Mouse (Mus musculus) small intestine, adult 2 months (tissue): ENCODE results near the gene Dgkg. TPM values are rescaled to one million over a fixed set of nuclear protein-coding genes. Genes with fewer than 3 reads are reported as not detected.

Source experiments
- H3K27ac ChIP-seq: fragments of 200-500 bp; 2 replicates; pipeline ENCODE4 v1.5.1; 2012; ENCODE audit warnings: low read depth, low read length, control low read depth, inconsistent platforms; ENCODE audit not compliant: insufficient read depth
- H3K27me3 ChIP-seq: fragments of 200-500 bp; 2 replicates; pipeline ENCODE4 v1.6.1; 2012; ENCODE audit warnings: mild to moderate bottlenecking, moderate library complexity, low read length, inconsistent platforms; ENCODE audit not compliant: control insufficient read depth, insufficient read depth
- H3K36me3 ChIP-seq: fragments of 200-500 bp; 2 replicates; pipeline ENCODE4 v1.6.1; 2012; ENCODE audit warnings: mild to moderate bottlenecking, low read length, control low read depth, inconsistent platforms; ENCODE audit not compliant: control insufficient read depth, insufficient read depth
- H3K4me1 ChIP-seq: fragments of 200-500 bp; 2 replicates; pipeline ENCODE4 v1.6.1; 2012; ENCODE audit warnings: low read length, inconsistent platforms, mixed read lengths; ENCODE audit not compliant: control insufficient read depth, insufficient read depth, insufficient read length
- H3K4me3 ChIP-seq: fragments of 200-500 bp; 2 replicates; pipeline ENCODE4 v1.5.1; 2012; ENCODE audit warnings: low read depth, mild to moderate bottlenecking, control low read depth, inconsistent platforms, low read length, moderate library complexity
- CTCF ChIP-seq: fragments of 200-500 bp; IDR thresholded peaks from 2 replicates; pipeline ENCODE4 v1.5.1; 2012; ENCODE audit warnings: low read depth, mild to moderate bottlenecking, control low read depth, inconsistent platforms, low read length, moderate library complexity, mixed read lengths; ENCODE audit not compliant: insufficient replicate concordance, insufficient read length; ENCODE audit errors: extremely low read depth
- POLR2A ChIP-seq: fragments of 200-500 bp; IDR thresholded peaks from 2 replicates; pipeline ENCODE4 v1.6.1; 2012; ENCODE audit warnings: low read depth, mild to moderate bottlenecking, control low read depth, inconsistent platforms, low read length, moderate library complexity
- WGBS: fragments of 180-500 bp; shearing (Covaris S2); methylation state at CpG from one replicate; pipeline ENCODE4 v1.1.7; 2018; 5-methylcytosine and 5-hydroxymethylcytosine counted together
- polyA plus RNA-seq: library from polyadenylated mRNA; depleted of rRNA; stranded (reverse); fragments of >200 nt; gene quantifications from 2 replicates; pipeline ENCODE4 v1.2.3, GENCODE M21; 2012

Dgkg gene
- polyA plus RNA-seq, 1 experiment: 0.51 TPM

GRCm38 (mm10) chr16:22687711-22688230 is 30.8 kb upstream of the Dgkg start:
- Histone ChIP-seq H3K4me3 (no peak overlapping the region), H3K4me1 (no peaks in the 10 kb centered on the region), H3K36me3 (no peaks in the 10 kb centered on the region), H3K27ac (no peak overlapping the region), H3K27me3 (no peaks in the 10 kb centered on the region)
- 71% methylated on average over 8 of the region's 8 CpGs for WGBS
- no peak for TF ChIP-seq POLR2A
- no peak for TF ChIP-seq CTCF

GRCm38 (mm10) chr16:22683605-22684004 is 26.6 kb upstream of the Dgkg start:
- Histone ChIP-seq H3K27me3 (no peaks in the 10 kb centered on the region), H3K4me1 (no peaks in the 10 kb centered on the region), H3K27ac (no peak overlapping the region), H3K36me3 (no peaks in the 10 kb centered on the region), H3K4me3 (no peak overlapping the region)
- TF ChIP-seq POLR2A (no peak), CTCF (no peak)
- 83% methylated on average over 3 of the region's 3 CpGs for whole genome bisulfite sequencing

GRCm38 (mm10) chr16:22682727-22683126 is 25.7 kb upstream of the Dgkg start:
- no peak overlapping the region for H3K27ac ChIP-seq
- no peak overlapping the region for H3K4me3 ChIP-seq
- no peaks in the 10 kb centered on the region for H3K36me3 ChIP-seq
- no peak for TF ChIP-seq POLR2A
- TF ChIP-seq CTCF: no peak
- H3K27me3 ChIP-seq: no peaks in the 10 kb centered on the region
- H3K4me1 ChIP-seq: no peaks in the 10 kb centered on the region

GRCm38 (mm10) chr16:22679641-22680040 is 22.6 kb upstream of the Dgkg start:
- Histone ChIP-seq H3K4me3 (no peak overlapping the region), H3K36me3 (no peaks in the 10 kb centered on the region), H3K27ac (no peak overlapping the region), H3K27me3 (no peaks in the 10 kb centered on the region), H3K4me1 (no peaks in the 10 kb centered on the region; the same call in none of the 2 replicates)
- 79% methylated on average over 3 of the region's 3 CpGs for WGBS
- TF ChIP-seq POLR2A: no peak
- TF ChIP-seq CTCF: no peak

- Histone ChIP-seq H3K36me3 (no peaks in the 10 kb centered on the region), H3K4me3 (no peak overlapping the region), H3K4me1 (peaks cover 3% of the 10 kb centered on the region), H3K27ac (no peak overlapping the region), H3K27me3 (no peaks in the 10 kb centered on the region)
- 78% methylated on average over 10 of the region's 10 CpGs for WGBS
- TF ChIP-seq POLR2A (no peak), CTCF (no peak)
These were observed 17.6 kb upstream of the Dgkg start for GRCm38 (mm10) chr16:22674636-22675035.

GRCm38 (mm10) chr16:22674164-22674563 is 17.1 kb upstream of the Dgkg start:
- H3K4me3 ChIP-seq: no peak overlapping the region
- 31% methylated on average over 4 of the region's 4 CpGs for WGBS
- H3K36me3 ChIP-seq: no peaks in the 10 kb centered on the region
- peaks cover 3% of the 10 kb centered on the region for H3K4me1 ChIP-seq
- H3K27ac ChIP-seq: no peak overlapping the region
- TF ChIP-seq CTCF: no peak
- no peak for TF ChIP-seq POLR2A
- H3K27me3 ChIP-seq: no peaks in the 10 kb centered on the region

- H3K4me3 ChIP-seq: no peak overlapping the region
- TF ChIP-seq CTCF (no peak), POLR2A (no peak)
- H3K36me3 ChIP-seq: no peaks in the 10 kb centered on the region
- peaks cover 12% of the 10 kb centered on the region; the same call in 1 of the 2 replicates for H3K4me1 ChIP-seq
- H3K27me3 ChIP-seq: no peaks in the 10 kb centered on the region
- H3K27ac ChIP-seq: no peak overlapping the region
- WGBS: 66% methylated on average over 4 of the region's 4 CpGs
These were observed 7.0 kb upstream of the Dgkg start for GRCm38 (mm10) chr16:22664033-22664432.

- Histone ChIP-seq H3K27me3 (no peaks in the 10 kb centered on the region), H3K4me1 (peaks cover 12% of the 10 kb centered on the region; the same call in 1 of the 2 replicates), H3K4me3 (no peak overlapping the region), H3K36me3 (no peaks in the 10 kb centered on the region), H3K27ac (no peak overlapping the region)
- TF ChIP-seq POLR2A: no peak
- no peak for TF ChIP-seq CTCF
- 10% methylated on average over 2 of the region's 2 CpGs for WGBS
These were observed 6.1 kb upstream of the Dgkg start for GRCm38 (mm10) chr16:22663136-22663535.
